Mouse (Mus musculus) Patski (cell line): ENCODE results near the gene Gm26920. TPM values are rescaled to one million over a fixed set of nuclear protein-coding genes. Genes with fewer than 3 reads are reported as not detected.
"Not testable (repeated sequence)": the region's sequence is repeated elsewhere in the genome, so short reads cannot be mapped to it uniquely, and the experiment has no call there.

Experiments
- ATAC-seq: fragments of 100-300 bp; one replicate; pipeline ENCODE4 v1.8.0; 2021
- CTCF ChIA-PET: fragments of 350-600 bp; sonication (Branson Sonifier 250); formaldehyde crosslinking; loops from one replicate; lab custom pipeline; 2022; ENCODE audit warnings: inconsistent platforms; lab: Charles Lee
- POLR2A ChIA-PET: fragments of 350-600 bp; sonication (Branson Sonifier 250); formaldehyde crosslinking; loops from one replicate; lab custom pipeline; 2022; ENCODE audit warnings: antibody characterized with exemption, inconsistent platforms; lab: Charles Lee
- DNase-seq: peaks from one replicate; pipeline ENCODE4 v3.0.0-alpha.2; 2011; ENCODE audit warnings: low read depth, low spot score
- H3K27me3 ChIP-seq: fragments of 371-371 bp; one replicate; pipeline ENCODE4 v1.5.1; 2021
- CTCF ChIP-seq: fragments of 100-300 bp; IDR thresholded peaks from one replicate; pipeline ENCODE4 v1.5.1; 2021
- in situ Hi-C: fragments of 300-500 bp; cut with MboI; formaldehyde crosslinking; loops from 3 replicates; pipeline ENCODE4 v1.11.1; 2018; ENCODE audit warnings: low pct_unique_long_range_greater_than_20kb, mixed read lengths
- polyA plus RNA-seq: library from polyadenylated mRNA; unstranded; gene quantifications from one replicate; pipeline ENCODE4 v1.2.3, GENCODE M21; 2021

The Gm26920 gene
- 1.1 TPM for polyA plus RNA-seq

DNA sequence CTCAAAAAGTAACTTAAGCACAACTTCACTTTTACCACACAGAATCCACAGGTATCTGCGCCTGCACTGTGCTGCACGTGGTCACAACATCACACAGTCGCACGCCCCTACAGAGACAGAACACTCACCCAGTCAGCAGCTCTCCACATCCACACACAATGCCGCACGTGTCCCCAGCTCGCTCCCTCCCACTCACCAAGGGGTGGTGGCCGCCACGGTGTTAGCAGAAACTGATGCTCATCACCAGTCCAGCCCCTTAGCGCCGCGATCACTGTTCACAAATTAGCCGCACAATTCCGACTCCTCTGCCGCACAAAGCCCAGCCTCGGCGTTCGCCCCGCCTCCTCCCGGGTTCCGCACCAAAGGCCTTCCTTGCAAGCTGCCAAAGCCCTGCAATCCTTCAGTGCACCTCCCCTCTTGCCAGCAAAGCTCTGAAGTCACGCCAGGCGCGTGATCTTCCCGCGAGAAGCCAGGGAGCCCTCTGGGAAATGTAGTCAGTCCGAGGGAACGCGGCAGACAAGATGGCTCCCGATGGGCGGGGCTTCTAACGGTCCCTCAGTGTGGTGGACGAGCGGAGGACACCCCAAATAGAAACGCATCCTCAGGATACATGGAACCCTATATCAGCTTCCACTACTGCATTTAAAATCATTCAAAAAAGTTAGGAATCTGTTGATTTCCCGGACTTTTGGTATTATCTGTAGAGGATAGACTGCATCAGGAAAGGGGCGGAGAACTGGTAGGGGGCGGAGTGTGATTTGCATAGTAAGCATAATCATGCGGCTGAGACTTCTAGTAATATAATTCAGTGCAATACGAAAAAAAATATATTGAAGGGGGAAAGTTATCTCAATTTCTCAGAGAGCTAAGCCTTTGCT lies at the start of gene Gm26920, which contains the start of gene Zfp566:
Gm26920 (minus strand) TSS at position 319 of the 878 bp plus-strand sequence.
Zfp566 (minus strand) TSS at position 436 of the 878 bp plus-strand sequence.
- POLR2A ChIA-PET = no interaction called here
- in situ Hi-C loops = no loop called here
- CTCF ChIA-PET = interaction anchor here (2.0 kb wide), 1 partner anchor 78 kb away, joined by 6 read pairs; no protein-coding TSS in a partner anchor
- ATAC-seq (peak; percentile 85), DNase-seq (peak; percentile 79)
- H3K27me3 ChIP-seq = no peaks in the 10 kb centered on the region
- TF ChIP-seq CTCF = no peak

DNA sequence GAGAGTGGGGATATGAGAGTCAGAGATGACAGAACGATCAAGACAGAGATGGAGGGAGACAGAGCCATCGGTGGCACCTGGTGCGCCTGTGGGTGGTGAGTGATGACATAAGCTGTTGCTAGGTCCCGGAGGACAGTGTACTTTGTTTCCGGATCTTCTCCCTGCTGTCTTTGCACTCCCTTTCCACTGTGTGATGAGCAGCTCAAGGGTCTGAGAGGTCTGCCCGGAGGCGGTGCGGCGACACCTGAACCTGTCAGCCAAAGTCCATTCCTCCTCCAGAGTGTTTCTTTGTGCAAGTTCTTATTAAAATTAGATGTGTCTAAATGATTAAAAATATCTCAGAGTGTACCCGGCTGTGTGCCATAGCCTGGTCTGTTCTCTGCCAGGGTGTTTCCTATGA lies 46.6 kb upstream of the Gm26920 start:
- ChIA-PET POLR2A (no interaction called here), CTCF (no interaction called here)
- in situ Hi-C loops = no loop called here

GRCm38 (mm10) chr7:30132396-30132795 lies 42.2 kb upstream of the Gm26920 start:
- DNase-seq (no peak), ATAC-seq (no peak)
- H3K27me3 ChIP-seq = no peaks in the 10 kb centered on the region
- in situ Hi-C loops = no loop called here
- CTCF ChIA-PET = no interaction called here
- POLR2A ChIA-PET = no interaction called here
- no peak for TF ChIP-seq CTCF

More for the DNA sequence above, 46.6 kb upstream of the Gm26920 start:
- DNase-seq = no peak
- no peak for TF ChIP-seq CTCF
- no peaks in the 10 kb centered on the region for H3K27me3 ChIP-seq
- ATAC-seq = no peak

DNA sequence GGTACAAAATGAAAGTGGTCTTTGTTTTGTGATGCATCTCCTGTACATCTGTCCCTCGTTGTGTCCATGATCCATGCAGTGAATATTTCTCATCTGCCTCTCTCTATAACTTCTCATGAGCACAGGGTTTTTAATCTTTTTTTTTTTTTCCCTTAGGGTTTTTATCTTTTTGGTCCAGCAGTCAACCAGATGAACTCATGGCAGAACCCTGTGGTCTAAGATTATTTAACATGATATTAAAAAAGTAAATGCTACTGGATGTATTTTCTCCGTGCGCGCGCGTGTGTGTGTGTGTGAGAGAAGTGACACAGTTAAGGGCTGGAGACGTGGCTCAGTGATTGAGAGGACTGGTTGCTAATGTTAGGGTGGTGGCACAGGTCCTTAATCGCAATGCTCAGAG lies 39.7 kb upstream of the Gm26920 start:
- in situ Hi-C loops = no loop called here
- no peak for TF ChIP-seq CTCF
- no peaks in the 10 kb centered on the region for H3K27me3 ChIP-seq
- ChIA-PET CTCF (no interaction called here), POLR2A (no interaction called here)
- ATAC-seq (no peak), DNase-seq (no peak)

DNA sequence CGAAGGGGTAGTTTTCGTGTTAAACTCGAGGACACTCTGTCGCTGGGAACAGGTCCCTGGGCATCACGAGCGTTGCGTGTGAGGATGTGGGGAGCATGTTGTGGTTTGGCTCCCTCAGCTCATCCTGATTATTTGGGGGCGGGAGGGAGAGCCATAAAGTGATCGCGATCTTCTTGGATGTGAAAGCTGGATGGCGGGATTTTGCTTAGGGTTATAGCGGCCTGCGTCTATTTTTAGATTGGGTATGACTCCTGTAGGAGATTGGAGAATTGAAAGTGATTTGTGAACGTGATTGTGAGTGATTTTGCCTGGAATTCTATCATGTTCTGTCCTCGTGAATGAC lies 31.9 kb upstream of the Gm26920 start:
- ChIA-PET POLR2A (interaction anchor here (1.1 kb wide), 1 partner anchor 31 kb away, joined by 3 read pairs; no protein-coding TSS in a partner anchor), CTCF (no interaction called here)
- H3K27me3 ChIP-seq = no peaks in the 10 kb centered on the region
- in situ Hi-C loops = no loop called here
- ATAC-seq (peak; percentile 6), DNase-seq (no peak)
- TF ChIP-seq CTCF = no peak

DNA sequence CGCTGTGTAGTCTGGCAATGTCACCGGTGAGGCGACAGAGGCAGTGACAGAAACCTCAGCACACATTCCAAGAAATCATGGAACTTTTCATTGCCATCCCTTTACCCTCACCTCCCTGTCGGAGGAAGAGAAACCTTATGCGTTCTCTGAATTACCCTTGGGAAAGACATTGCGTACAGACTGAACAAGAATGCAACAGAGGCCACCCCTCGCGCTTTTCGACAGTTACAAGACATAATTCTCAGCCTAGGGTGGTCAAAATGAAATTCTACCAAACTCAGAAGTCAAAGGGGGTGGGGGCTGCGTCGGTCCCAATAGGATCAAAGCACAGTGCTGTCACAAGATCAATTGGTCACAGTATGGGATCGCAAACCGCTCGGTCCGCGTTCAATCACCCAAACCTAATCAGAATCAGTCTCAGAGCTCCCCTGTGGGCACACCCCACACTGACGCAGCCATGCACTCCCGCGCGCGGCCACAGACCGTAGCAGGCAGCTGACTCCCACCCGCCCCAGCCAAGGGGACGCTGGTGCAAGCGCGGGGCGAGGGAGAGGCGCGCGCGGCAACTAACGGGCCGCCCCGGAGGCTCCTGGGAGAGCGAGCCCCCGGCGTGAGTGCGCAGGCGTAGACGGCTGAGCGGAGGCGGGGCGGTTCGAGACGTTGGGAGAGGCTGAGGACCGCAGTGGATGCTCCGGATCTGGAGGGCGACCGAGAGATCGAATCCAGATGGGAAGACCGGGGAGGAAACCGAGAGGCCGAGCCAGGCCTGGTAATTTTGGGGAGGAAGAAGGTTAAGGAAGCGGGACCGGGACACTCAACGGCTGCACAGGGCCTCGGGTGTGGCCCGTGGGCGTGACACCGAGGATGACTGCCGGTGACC lies 31.3 kb upstream of the Gm26920 start, which contains the start of gene Zfp382:
Zfp382 (plus strand) TSS at position 635 of the 880 bp plus-strand sequence.
- no peaks in the 10 kb centered on the region for H3K27me3 ChIP-seq
- no peak for TF ChIP-seq CTCF
- CTCF ChIA-PET = no interaction called here
- DNase-seq (peak; percentile 33), ATAC-seq (peak; percentile 93)
- POLR2A ChIA-PET = interaction anchor here (0.6 to 1.1 kb wide), 2 partner anchors 26 to 30 kb away, joined by 3 read pairs; no protein-coding TSS in a partner anchor
- in situ Hi-C loops = no loop called here

GRCm38 (mm10) chr7:30117935-30118334 lies 27.7 kb upstream of the Gm26920 start:
- DNase-seq, POLR2A ChIA-PET, ATAC-seq, in situ Hi-C loops, H3K27me3 ChIP-seq: not testable (repeated sequence)
- CTCF ChIA-PET = interaction anchor here (1.1 kb wide), 1 partner anchor 50 kb away, joined by 3 read pairs; no protein-coding TSS in a partner anchor

DNA sequence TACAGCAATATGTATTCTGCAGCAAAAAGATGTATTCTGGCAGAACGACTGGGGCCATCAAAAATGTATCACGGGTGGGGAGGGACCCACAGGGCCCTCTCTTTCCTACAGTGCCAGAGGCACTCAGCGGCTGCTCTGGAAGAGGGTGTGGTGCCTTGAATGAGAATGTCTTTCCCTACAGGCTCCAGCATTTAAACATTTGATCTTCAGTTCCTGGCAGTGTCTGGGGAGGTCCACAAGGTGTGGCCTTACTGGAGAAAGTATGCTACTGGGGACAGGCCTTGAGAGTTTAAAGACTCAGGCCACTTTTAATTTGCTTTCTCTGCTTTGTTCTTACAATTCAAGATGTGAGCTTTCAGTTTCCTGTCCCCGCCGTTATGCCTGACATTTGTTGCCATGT lies 25.9 kb upstream of the Gm26920 start:
- ChIA-PET POLR2A (no interaction called here), CTCF (no interaction called here)
- in situ Hi-C loops = no loop called here
- ATAC-seq (no peak), DNase-seq (no peak)
- no peaks in the 10 kb centered on the region for H3K27me3 ChIP-seq
- TF ChIP-seq CTCF = no peak

- ChIA-PET POLR2A (no interaction called here), CTCF (interaction anchor here (0.8 kb wide), 1 partner anchor 28 kb away, joined by 3 read pairs; no protein-coding TSS in a partner anchor)
- in situ Hi-C loops = no loop called here
- no peaks in the 10 kb centered on the region for H3K27me3 ChIP-seq
- no peak for DNase-seq
- no peak for ATAC-seq
- no peak for TF ChIP-seq CTCF
Measured at GRCm38 (mm10) chr7:30099297-30099696, 9.1 kb upstream of the Gm26920 start.

DNA sequence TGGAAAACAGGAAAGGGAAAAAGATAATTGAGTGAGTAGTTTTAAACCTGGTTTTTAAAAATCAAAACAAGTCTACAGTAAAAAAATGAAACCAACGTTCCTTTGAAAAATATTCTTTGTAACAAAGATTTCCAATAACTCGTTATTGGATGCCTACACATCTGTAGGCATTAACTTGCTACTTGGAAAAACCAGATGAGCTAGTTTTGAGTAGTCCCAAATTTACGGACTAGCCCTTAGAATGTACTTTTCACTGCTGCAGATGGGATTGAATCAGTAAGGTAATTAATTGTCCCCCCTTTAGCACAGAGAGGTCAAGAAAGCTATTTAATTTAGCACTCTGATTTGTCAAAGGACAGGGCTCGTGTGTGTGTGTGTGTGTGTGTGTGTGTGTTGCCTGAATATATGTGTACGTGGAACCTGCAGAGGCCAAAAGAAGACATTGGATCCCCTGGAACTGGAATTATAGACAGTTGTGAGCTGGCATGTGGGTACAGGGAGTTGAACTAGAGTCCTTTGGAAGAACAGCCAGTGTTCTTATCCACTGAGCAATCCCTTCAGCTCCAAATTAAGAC lies 5.4 kb upstream of the Gm26920 start:
- in situ Hi-C loops = no loop called here
- TF ChIP-seq CTCF = no peak
- CTCF ChIA-PET = interaction anchor here (1.0 kb wide), 1 partner anchor 115 kb away, joined by 4 read pairs; no protein-coding TSS in a partner anchor
- ATAC-seq (no peak), DNase-seq (no peak)
- POLR2A ChIA-PET = interaction anchor here (0.6 to 1.6 kb wide), 7 partner anchors 13 to 223 kb away, joined by 3 to 7 read pairs (median 4); no protein-coding TSS in a partner anchor
- H3K27me3 ChIP-seq = no peaks in the 10 kb centered on the region
